Comparison of ENCODE assay signal across 8 mouse cellular contexts in genomic region chr2:3799767-3800554, GRCm38 (mm10).
A peak's percentile ranks its signal among the peaks of the same experiment; 100 is the strongest.
DNase-seq lines count a peak whose midpoint lies in the region; ATAC-seq lines count a peak whose summit lies in the region.

No protein-coding gene starts in this region.

- no peaks in the 10 kb centered on the region for H3K9me3 ChIP-seq in heart, embryonic 12.5 days (replicated peaks)
- no peaks in the 10 kb centered on the region for H3K9me3 ChIP-seq in kidney, embryonic 15.5 days (replicated peaks)
- no peaks in the 10 kb centered on the region for H3K9me3 ChIP-seq in liver, embryonic 13.5 days (replicated peaks)

- H3K27me3 ChIP-seq in heart, embryonic 12.5 days (replicated peaks): peaks cover 8% of the 10 kb centered on the region; the same call in 1 of the 2 replicates
- peaks cover 3% of the 10 kb centered on the region; the same call in 1 of the 2 replicates for H3K27me3 ChIP-seq in kidney, embryonic 15.5 days
- H3K27me3 ChIP-seq in liver, embryonic 13.5 days: no peaks in the 10 kb centered on the region

- H3K4me3 ChIP-seq in heart, embryonic 12.5 days: peak overlapping the region; percentile 26
- H3K4me3 ChIP-seq in kidney, embryonic 15.5 days (replicated peaks): peak overlapping the region; percentile 35
- H3K4me3 ChIP-seq in liver, embryonic 13.5 days (replicated peaks): peak overlapping the region; percentile 29

- WGBS in heart, embryonic 12.5 days: 15% methylated on average over 18 of the region's 18 CpGs
- 12% methylated on average over 18 of the region's 18 CpGs for WGBS in kidney, embryonic 15.5 days
- WGBS in liver, embryonic 13.5 days (ENCODE audit: insufficient replicate concordance): 11% methylated on average over 18 of the region's 18 CpGs

- no peaks in the 10 kb centered on the region for H3K4me1 ChIP-seq in heart, embryonic 12.5 days (replicated peaks)
- H3K4me1 ChIP-seq in kidney, embryonic 15.5 days: peaks cover 7% of the 10 kb centered on the region; the same call in 1 of the 2 replicates
- peaks cover 7% of the 10 kb centered on the region for H3K4me1 ChIP-seq in liver, embryonic 13.5 days (replicated peaks)

- H3K4me2 ChIP-seq in heart, embryonic 12.5 days: peak overlapping the region; percentile 62
- H3K4me2 ChIP-seq in kidney, embryonic 15.5 days: peak overlapping the region; percentile 68
- H3K4me2 ChIP-seq in liver, embryonic 13.5 days: peak overlapping the region; percentile 59

- peak; percentile 82 for DNase-seq in CD4-positive, CD25-positive, alpha-beta regulatory T cell, adult 2 months (ENCODE audit: low read depth, low spot score)
- peak; percentile 48 for DNase-seq in ZHBTc4 (ENCODE audit: low read depth, low spot score)
- DNase-seq in embryo, embryonic 11 days: peak; percentile 72
- peak; percentile 7 for DNase-seq in liver, embryonic 13.5 days
- peak; percentile 54 for DNase-seq in neural tube, embryonic 10.5 days (ENCODE audit: extremely low spot score, low spot score)
- DNase-seq in testis, postnatal 10 days (ENCODE audit: low spot score): peak; percentile 53

- H3K27ac ChIP-seq in heart, embryonic 12.5 days (ENCODE audit: poor library complexity, severe bottlenecking): no peak overlapping the region
- H3K27ac ChIP-seq in kidney, embryonic 15.5 days: no peak overlapping the region
- H3K27ac ChIP-seq in liver, embryonic 13.5 days: no peak overlapping the region

- no peaks in the 10 kb centered on the region for H3K36me3 ChIP-seq in heart, embryonic 12.5 days
- H3K36me3 ChIP-seq in kidney, embryonic 15.5 days: no peaks in the 10 kb centered on the region
- no peaks in the 10 kb centered on the region for H3K36me3 ChIP-seq in liver, embryonic 13.5 days

- peak; percentile 63 for ATAC-seq in heart, embryonic 12.5 days (ENCODE audit: insufficient number of reproducible peaks, low FRiP score)
- ATAC-seq in kidney, embryonic 15.5 days (replicated peaks; ENCODE audit: low FRiP score): peak; percentile 74
- ATAC-seq in liver, embryonic 13.5 days (ENCODE audit: low read depth): peak; percentile 48; the same call in 1 of the 2 replicates

- no peak overlapping the region for H3K9ac ChIP-seq in heart, embryonic 12.5 days
- H3K9ac ChIP-seq in kidney, embryonic 15.5 days: 0 out of 2 replicates have a peak overlapping the region, but pooled peaks have one; percentile 33
- peak overlapping the region; percentile 7; the same call in 1 of the 2 replicates for H3K9ac ChIP-seq in liver, embryonic 13.5 days

Comparison
In these comparisons a context has a peak if more than half of its experiments do, and no peak if none do; other contexts are left out.
1. DNase-seq: peak in every context shown above with its lines; median percentile 82 in CD4-positive, CD25-positive, alpha-beta regulatory T cell, adult 2 months; 72 in embryo, embryonic 11 days; 54 in neural tube, embryonic 10.5 days; 53 in testis, postnatal 10 days; 48 in ZHBTc4; 7 in liver, embryonic 13.5 days.